Mouse (Mus musculus): ENCODE measurements around the gene Ttc7b. TPM values are rescaled to one million over a fixed set of nuclear protein-coding genes. Genes with fewer than 3 reads are reported as not detected.

Ttc7b gene
- total RNA-seq, 2 experiments from 2014 or later: 220 to 240 TPM

Other genes starting within 250 kb of the Ttc7b start
- 10 to 100 TPM; 22.8 to 27.7 TPM for gene Rps6ka5, start 206.2 kb upstream of the Ttc7b start, total RNA-seq (2021)

Data from left cerebral cortex, adult 18-20 months (tissue).